Mouse (Mus musculus): ENCODE measurements around the gene Klk13.
"Not testable (repeated sequence)": the region's sequence is repeated elsewhere in the genome, so short reads cannot be mapped to it uniquely, and the experiment has no call there.

The Klk13 gene

GRCm38 (mm10) chr7:43712267-43712666 lies at the start of gene Klk13:
Klk13 (plus strand) TSS chr7:43712567.
- DNase-seq (ENCODE audit: low read depth in 1 of 2, low spot score in 2 of 2), result no peak

- DNase-seq (ENCODE audit: low read depth in 1 of 2, low spot score in 2 of 2), result no peak
Observed at GRCm38 (mm10) chr7:43662804-43663203, 49.6 kb upstream of the Klk13 start.

DNA sequence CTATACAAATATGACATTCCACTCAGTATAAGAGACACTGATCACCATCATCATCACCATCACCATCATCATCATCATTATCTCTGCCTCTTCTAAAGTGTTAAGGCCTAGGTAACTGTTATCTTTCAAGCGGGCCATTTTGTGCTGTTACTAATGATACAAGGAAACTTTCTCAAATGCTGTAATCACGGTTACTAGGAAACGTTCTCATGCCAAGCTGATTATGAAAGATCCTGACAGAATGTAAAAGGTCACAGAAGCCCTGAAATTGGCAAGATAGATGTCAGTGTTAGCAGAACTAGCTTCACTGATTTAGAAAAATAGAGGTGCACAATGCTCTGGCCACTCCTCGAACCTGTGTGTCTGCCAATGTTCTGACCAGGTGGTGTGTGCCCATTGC lies 45.1 kb upstream of the Klk13 start:
- DNase-seq (ENCODE audit: low read depth in 1 of 2, low spot score in 2 of 2), result not testable (repeated sequence)

GRCm38 (mm10) chr7:43668582-43668981 lies 43.8 kb upstream of the Klk13 start:
- DNase-seq (ENCODE audit: low read depth in 1 of 2, low spot score in 2 of 2), result no peak

GRCm38 (mm10) chr7:43671064-43671808 lies 41.1 kb upstream of the Klk13 start:
- DNase-seq (ENCODE audit: low read depth in 1 of 2, low spot score in 2 of 2), result no peak

GRCm38 (mm10) chr7:43671809-43672580 lies 40.4 kb upstream of the Klk13 start, which contains the start of gene Ctu1:
Ctu1 (plus strand) TSS chr7:43672016.
- peak; percentile 74 to 78 for DNase-seq (ENCODE audit: low read depth in 1 of 2, low spot score in 2 of 2)

DNA sequence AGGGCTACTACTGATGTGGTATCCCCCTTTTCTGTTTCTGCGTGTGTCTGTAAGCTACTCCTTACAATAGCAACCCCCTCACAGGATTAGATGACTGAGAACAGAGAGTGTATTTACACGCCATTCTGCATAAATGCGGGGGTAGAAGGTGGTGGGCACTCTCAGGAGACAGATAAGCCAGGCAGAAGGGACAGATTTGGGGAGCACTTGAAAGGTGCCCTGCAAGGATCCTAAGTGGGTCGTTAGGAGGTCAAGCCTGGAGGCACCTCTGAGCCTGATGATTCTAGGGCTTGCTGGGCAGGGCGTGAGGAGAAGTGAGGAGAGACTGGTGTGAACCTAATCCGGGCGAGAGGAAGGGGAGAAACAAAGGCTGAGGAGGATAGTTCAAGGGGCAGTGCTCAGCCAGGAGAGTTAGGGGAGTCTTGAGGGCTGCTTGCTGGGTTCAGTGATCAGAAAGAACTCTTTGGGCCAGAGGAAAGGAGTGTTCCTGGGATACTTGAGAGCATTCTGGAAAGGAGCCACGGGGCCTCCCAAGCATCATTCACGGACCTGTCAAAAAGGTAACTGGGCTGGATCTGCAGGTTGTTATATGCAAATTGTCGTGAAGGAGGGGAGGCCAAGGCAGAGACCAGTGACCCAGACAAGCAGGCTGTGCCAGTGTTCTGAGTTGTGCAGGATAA lies 39.6 kb upstream of the Klk13 start:
- DNase-seq (ENCODE audit: low read depth in 1 of 2, low spot score in 2 of 2), result no peak

- DNase-seq (ENCODE audit: low read depth in 1 of 2, low spot score in 2 of 2), result no peak
Observed at GRCm38 (mm10) chr7:43675091-43675490, 37.3 kb upstream of the Klk13 start.

GRCm38 (mm10) chr7:43678517-43678916 lies 33.9 kb upstream of the Klk13 start:
- DNase-seq (ENCODE audit: low read depth in 1 of 2, low spot score in 2 of 2), result no peak

DNA sequence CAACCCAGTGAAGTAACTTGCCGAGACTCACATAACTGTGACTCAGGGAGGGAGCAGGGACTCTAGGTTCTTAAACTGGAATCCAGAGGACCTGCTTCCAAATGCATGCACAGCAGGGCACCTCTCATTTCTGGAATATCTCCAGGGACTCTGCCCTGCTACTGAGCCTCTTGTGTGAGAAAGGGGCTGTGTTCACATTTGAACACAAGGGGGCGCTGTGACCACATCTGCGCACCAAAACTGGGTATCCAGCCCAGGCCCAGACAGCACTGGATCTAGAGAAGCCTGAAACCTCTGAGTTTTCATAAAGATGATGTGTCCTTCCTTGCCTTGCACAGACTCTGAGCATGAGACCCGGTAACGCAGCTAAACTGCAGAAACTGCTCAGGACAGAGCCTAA lies 31.4 kb upstream of the Klk13 start:
- DNase-seq (ENCODE audit: low read depth in 1 of 2, low spot score in 2 of 2), result peak in 1 of 2 experiments; percentile 44

GRCm38 (mm10) chr7:43682511-43682910 lies 29.9 kb upstream of the Klk13 start:
- DNase-seq (ENCODE audit: low read depth in 1 of 2, low spot score in 2 of 2), result not testable (repeated sequence)

DNA sequence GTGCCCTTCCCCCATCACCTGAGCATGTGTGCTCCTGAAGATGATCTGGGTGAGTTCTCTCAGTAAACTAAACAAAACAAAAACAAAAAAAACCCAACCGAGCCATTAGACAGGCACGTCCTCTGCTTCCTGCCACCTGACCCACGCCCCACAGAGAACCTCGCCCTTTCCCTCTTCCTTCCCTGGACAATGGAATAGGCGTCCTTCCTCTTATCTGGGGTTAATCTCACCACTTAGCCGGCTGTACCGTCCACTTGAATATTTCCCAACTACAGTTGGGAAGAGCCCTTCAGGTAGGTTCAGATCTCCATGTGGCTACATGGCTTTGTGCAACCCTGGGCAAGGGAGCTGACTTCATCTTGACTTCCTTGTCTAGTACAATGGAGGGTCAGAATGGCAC lies 27.3 kb upstream of the Klk13 start:
- no peak for DNase-seq (ENCODE audit: low read depth in 1 of 2, low spot score in 2 of 2)

GRCm38 (mm10) chr7:43690118-43690517 lies 22.2 kb upstream of the Klk13 start, which contains the start of gene Klk14:
Klk14 (plus strand) TSS chr7:43690418.
- DNase-seq (ENCODE audit: low read depth in 1 of 2, low spot score in 2 of 2), result no peak

DNA sequence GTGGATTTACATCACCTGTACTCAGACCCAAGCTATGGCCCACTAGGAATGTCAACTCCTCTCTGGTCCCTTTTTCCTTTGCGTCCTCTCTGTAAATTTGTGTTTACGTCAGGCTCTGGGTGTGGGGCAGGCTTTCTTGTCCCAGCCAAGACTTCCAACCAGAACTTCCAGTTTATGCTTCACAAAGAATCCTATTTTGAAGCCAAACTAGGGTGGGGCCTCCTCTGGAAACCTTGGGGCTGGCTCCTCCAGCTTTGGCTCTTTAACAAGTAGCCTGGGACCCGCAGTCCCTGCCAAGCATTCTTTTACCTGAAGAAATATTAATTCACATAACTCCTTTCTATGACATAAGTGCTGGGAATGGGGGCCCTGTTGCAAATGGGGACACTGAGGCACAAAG lies 2.3 kb upstream of the Klk13 start:
- DNase-seq (ENCODE audit: low read depth in 1 of 2, low spot score in 2 of 2), result no peak

- no peak for DNase-seq (ENCODE audit: low read depth in 1 of 2, low spot score in 2 of 2)
Observed at GRCm38 (mm10) chr7:43712917-43713316, 550 bp downstream of the Klk13 start.

DNA sequence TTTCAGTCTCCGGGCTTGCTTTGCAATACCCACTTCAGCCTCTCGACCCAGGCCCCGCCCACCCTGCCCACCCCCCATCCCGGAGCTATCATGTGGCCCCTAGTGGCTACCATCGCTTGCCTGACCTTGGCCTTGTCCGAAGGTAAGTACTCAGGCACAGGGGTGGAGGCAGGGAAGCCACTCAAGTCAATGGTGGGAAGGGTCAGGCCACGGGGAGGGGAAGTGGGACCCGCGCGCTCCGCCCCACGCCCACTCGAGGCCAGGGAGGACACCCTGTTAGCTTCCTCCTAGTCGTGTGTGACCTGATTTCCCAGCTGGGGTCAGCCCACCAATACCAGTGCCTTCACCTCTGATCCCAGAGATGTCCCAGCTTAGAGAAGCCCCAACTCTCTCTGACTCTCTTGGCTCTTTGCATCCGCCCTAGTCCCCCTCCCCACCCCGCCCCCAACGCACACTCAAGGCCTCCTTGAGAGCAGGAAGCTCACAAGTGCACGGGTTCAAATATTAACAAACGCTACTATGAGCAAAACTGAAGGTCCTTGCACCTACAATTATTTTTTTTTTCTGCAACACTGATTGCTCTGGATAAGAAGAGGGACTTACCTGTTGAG lies 1.5 kb downstream of the Klk13 start:
- no peak for DNase-seq (ENCODE audit: low read depth in 1 of 2, low spot score in 2 of 2)

- DNase-seq (ENCODE audit: low read depth in 1 of 2, low spot score in 2 of 2), result peak; percentile 23 to 44
Observed at GRCm38 (mm10) chr7:43747788-43748187, 35.4 kb downstream of the Klk13 start.

GRCm38 (mm10) chr7:43752806-43753205 lies 40.4 kb downstream of the Klk13 start:
- DNase-seq (ENCODE audit: low read depth in 1 of 2, low spot score in 2 of 2), result no peak

DNA sequence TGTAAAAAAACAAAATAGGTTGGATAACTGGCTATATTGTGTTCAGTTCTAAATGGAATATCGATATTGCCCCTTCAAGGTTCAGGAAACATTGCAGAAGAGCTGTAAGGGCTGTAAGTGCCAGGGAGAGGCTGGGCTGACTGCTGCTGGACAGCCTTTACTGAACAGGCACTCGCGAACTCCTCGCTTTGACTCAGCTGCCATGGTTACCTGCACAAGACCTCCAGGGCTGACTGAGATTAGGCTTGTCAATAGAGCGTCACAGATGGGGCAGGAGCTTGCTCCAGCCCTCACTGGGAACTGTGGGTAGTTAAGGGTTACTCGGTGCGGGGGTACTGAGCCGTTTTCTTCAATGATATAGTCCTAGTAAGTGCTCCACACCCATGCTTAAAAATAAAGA lies 54.1 kb downstream of the Klk13 start:
- DNase-seq (ENCODE audit: low read depth in 1 of 2, low spot score in 2 of 2), result no peak

GRCm38 (mm10) chr7:43768597-43768996 lies 56.2 kb downstream of the Klk13 start, which contains the start of gene Klk12:
Klk12 (plus strand) TSS chr7:43768897.
- peak in 1 of 2 experiments; percentile 0 for DNase-seq (ENCODE audit: low read depth in 1 of 2, low spot score in 2 of 2)

DNA sequence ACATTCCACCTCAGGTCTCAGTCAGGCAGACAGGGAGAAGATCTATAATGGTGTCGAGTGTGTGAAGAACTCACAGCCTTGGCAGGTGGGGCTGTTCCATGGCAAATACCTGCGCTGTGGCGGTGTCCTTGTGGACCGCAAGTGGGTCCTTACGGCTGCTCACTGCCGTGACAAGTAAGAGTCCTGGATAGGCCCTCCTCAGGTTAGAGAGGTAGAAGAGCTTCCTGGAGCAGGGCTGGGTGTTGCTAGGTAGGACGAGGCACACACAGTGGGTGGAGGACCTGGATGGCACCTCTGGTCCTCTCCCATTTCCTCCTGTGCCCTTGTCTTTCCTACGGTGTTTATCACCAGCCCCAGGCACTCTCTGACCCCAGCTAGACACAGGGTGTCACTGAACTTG lies 57.3 kb downstream of the Klk13 start:
- DNase-seq (ENCODE audit: low read depth in 1 of 2, low spot score in 2 of 2), result no peak

All from monocyte, adult 2 months (primary cell).